Mouse (Mus musculus) lung, adult 2 months (tissue): ENCODE results near the gene Gba. TPM values are rescaled to one million over a fixed set of nuclear protein-coding genes. Genes with fewer than 3 reads are reported as not detected.

Experiments used
- DNase-seq: peaks from one replicate; pipeline ENCODE4 v3.0.0; 2022
- H3K4me1 ChIP-seq: fragments of 200-500 bp; 2 replicates; pipeline ENCODE4 v1.6.1; 2011; ENCODE audit warnings: low read length; ENCODE audit not compliant: control insufficient read depth, insufficient read depth
- H3K4me3 ChIP-seq: fragments of 200-500 bp; replicated peaks from 2 replicates; pipeline ENCODE3; 2011; ENCODE audit warnings: low read depth, mild to moderate bottlenecking, control low read depth, low read length; ENCODE audit errors: extremely low read depth
- CTCF ChIP-seq: fragments of 200-500 bp; IDR thresholded peaks from 2 replicates; pipeline ENCODE4 v1.5.1; 2011; ENCODE audit warnings: mild to moderate bottlenecking, low read length, control low read depth; ENCODE audit not compliant: insufficient read depth
- POLR2A ChIP-seq: fragments of 200-500 bp; IDR thresholded peaks from 2 replicates; pipeline ENCODE4 v1.6.1; 2011; ENCODE audit warnings: low read depth, mild to moderate bottlenecking, control low read depth, low read length, borderline replicate concordance; ENCODE audit errors: extremely low read depth
- WGBS: fragments of 180-500 bp; shearing (Covaris S2); methylation state at CpG from one replicate; pipeline ENCODE4 v1.1.7; 2018; 5-methylcytosine and 5-hydroxymethylcytosine counted together
- polyA plus RNA-seq: library from polyadenylated mRNA; depleted of rRNA; stranded (reverse); fragments of >200 nt; gene quantifications from 2 replicates; pipeline ENCODE4 v1.2.3, GENCODE M21; 2012

Gene Gba
- polyA plus RNA-seq, 1 experiment = 94.2 TPM

DNA sequence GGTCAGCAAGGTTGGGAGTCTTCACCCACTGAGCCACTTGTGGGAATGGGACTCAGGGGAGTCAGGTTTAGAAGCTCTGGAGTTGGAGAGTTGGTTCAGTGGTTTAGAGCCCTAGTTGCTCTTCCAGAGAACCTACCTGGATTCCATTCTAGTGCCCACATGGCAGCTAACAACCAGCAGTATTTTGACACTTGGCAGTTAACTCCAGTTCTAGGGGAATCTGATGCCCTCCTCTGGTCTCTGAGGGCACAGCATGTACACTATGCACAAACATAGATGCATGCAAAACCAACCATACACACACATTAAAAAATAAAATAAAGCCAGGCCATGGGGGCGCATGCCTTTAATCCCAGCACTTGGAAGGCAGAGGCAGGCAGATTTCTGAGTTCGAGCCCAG lies 8.9 kb upstream of the Gba start:
- Histone ChIP-seq H3K4me3 (no peak overlapping the region), H3K4me1 (peaks cover 3% of the 10 kb centered on the region; the same call in 1 of the 2 replicates)
- no peak for DNase-seq
- TF ChIP-seq CTCF = no peak
- TF ChIP-seq POLR2A = no peak
- WGBS = 90% methylated on average over 2 of the region's 2 CpGs

DNA sequence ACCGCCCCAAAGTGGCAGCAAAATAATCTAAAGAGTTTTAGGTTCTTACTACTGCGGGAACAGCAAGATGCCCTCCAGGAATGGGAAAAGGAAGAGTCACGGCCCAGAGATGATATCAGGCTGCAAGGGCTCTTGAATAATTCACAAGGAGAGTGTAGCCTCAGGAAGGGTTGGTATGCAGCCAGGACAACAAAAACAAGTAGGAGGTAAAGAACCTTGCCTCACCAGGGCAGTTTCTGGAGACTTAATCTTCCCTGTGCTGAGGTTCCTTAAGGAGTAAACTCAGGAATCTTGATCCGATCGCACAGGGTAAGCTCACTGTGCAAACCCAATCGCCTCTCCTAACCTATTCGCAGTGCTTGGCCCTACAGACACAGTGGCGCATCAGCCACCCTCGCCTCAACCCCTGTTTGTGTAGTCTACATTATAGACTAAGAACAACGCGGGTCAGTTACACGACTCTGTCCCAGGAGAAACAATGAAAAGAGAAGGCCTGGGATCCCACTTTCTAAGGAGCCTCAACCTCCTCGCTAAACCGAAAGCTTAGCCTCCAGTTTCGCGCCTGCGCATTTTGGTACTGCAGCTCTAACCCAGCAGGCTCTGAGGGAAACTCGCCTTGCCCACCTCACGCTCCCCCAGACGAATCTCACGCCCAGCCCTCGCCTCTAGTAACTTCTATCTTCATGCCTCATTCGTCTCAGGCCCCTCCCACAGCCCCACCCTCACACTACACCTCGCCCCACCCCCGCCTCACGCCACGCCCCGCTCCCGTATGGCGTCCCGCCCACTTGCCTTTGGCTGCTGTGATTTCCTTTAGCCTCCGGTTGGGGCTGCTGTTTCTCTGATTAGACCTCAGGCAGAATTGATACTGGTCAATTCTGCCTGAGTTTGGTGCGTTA lies 6.5 kb upstream of the Gba start:
- TF ChIP-seq POLR2A (peak; percentile 88; the same call in 1 of the 2 replicates), CTCF (peak; percentile 40; the same call in 1 of the 2 replicates)
- H3K4me3 ChIP-seq = peak overlapping the region; percentile 82
- 5% methylated on average over 33 of the region's 33 CpGs for WGBS
- H3K4me1 ChIP-seq = peaks cover 3% of the 10 kb centered on the region; the same call in 1 of the 2 replicates
- DNase-seq = peak; percentile 80

DNA sequence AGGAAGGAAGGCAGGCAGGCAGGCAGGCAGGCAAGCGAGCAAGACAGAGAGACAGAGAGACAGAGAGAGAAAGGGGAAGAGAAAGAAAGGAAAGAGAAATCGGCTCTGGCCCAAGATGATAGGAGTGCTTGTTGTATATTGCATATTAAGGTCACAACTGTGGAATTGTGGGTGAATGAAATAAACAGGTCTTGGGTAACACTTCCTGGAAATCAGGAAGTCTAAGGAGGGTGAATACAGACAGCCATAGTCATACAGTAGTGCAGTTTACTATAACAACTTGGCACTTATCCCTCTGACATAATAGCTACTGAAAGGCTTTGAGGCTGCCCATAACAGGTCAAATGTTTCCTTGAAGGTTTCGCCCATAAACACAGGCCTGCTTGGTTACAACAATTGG lies 2.9 kb upstream of the Gba start:
- Histone ChIP-seq H3K4me1 (peaks cover 6% of the 10 kb centered on the region; the same call in 1 of the 2 replicates), H3K4me3 (no peak overlapping the region)
- TF ChIP-seq POLR2A (no peak), CTCF (no peak)
- 51% methylated on average over 3 of the region's 3 CpGs for WGBS
- no peak for DNase-seq

DNA sequence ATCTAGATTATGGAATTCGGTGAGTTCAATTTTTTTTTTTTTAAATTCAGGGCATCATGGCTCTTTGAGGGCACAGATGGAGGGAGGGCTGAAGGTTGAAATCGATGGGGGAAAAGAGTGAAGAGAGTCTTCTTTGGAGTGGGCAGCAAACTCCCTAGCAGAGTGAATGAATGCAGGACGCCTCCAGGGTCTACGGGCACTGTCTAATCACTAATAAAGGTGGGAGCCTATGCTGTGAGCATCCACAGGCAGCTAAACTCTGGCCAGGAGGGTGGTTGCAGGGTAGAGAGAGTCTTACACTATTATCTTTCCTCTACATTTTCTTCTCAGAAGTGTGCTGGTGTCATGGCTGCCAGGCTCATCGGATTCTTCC lies 400 bp downstream of the Gba start:
- peak overlapping the region; percentile 89 for H3K4me3 ChIP-seq
- WGBS = 34% methylated on average over 5 of the region's 5 CpGs
- DNase-seq = no peak
- H3K4me1 ChIP-seq = peaks cover 4% of the 10 kb centered on the region; the same call in 1 of the 2 replicates
- TF ChIP-seq POLR2A (no peak), CTCF (no peak)

DNA sequence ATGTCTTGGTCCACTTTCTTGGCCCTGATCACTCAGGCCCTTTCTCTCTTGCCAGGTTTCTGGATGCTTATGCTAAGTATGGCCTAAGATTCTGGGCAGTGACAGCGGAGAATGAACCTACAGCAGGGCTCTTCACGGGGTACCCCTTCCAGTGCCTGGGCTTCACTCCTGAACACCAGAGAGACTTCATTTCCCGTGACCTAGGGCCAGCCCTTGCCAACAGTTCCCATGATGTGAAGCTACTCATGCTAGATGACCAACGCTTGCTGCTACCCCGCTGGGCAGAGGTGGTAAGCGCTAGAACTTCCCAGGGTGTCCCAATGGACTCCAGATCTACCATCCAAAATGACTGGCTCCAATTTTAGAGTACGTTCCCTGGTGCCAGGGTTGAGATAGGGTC lies 3.4 kb downstream of the Gba start:
- no peak overlapping the region for H3K4me3 ChIP-seq
- whole genome bisulfite sequencing = 92% methylated on average over 7 of the region's 7 CpGs
- peaks cover 4% of the 10 kb centered on the region; the same call in 1 of the 2 replicates for H3K4me1 ChIP-seq
- DNase-seq = no peak
- TF ChIP-seq CTCF (no peak), POLR2A (no peak)

DNA sequence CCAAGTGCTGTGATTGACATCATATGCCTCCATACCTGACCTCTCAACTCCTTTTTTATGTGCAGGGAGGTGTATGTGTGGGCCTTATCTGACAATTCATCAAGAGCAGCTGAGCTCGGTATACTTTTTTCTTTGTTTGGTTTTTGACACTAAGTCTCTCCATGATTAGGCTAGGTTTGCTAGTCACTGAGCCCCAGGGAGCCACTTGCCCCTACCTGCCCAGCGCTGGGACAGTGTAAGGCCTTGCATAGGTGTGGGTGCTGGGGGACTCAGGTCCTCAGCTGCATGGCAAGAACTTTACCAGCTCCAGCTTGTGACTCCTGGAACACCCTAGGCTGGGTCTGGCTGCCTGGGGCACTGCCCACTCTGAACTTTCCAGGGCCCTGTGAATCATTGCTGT lies 4.0 kb downstream of the Gba start:
- WGBS = 73% methylated on average over 2 of the region's 2 CpGs
- no peak for DNase-seq
- Histone ChIP-seq H3K4me1 (peaks cover 4% of the 10 kb centered on the region; the same call in 1 of the 2 replicates), H3K4me3 (no peak overlapping the region)
- no peak for TF ChIP-seq POLR2A
- no peak for TF ChIP-seq CTCF

DNA sequence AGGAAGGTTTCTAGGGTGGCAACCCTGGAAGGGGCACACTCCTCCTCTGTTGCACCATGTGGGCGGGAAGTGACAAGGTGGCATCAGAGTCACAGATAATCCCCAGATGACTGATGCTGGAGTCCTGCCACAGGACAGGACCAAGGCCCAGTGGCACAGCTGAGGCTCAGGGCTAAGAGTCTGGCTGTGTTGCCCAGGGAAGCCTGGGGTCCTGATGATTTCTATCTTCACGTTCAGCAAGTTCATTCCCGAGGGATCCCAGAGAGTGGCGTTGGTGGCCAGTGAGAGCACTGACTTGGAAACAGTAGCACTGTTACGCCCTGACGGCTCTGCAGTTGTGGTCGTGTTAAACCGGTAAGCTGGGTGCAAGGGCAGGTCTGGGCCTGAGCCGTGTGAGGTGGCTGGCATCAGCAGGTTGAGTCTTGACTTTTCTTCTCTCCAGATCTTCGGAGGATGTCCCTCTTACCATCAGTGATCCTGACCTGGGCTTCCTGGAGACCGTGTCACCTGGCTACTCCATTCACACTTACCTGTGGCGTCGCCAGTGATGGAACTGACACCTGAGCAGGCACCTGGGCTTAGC lies 5.4 kb downstream of the Gba start:
- DNase-seq = no peak
- Histone ChIP-seq H3K4me1 (peaks cover 3% of the 10 kb centered on the region; the same call in 1 of the 2 replicates), H3K4me3 (no peak overlapping the region)
- TF ChIP-seq POLR2A (no peak), CTCF (no peak)
- 89% methylated on average over 13 of the region's 13 CpGs for WGBS

DNA sequence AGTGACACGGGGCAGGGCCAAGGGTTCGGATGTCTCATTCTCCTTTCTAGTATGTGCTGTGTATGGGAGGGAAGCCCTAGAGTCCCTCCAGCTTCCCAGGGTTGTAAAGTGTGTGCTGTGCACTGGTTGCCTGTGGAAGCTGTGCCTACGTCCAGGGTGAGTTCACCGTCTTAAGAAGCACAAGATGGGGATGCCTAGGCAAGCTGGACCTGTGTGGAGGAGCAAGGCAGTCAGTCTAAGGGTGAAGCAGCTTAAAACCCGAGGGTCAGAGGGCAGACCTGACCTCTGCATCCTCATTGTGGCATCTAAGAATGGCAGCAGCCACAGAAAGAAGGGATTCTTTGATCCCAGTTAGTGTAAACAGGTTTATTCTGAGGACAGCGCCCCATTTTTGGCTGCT lies 6.0 kb downstream of the Gba start:
- no peak for TF ChIP-seq CTCF
- no peak for TF ChIP-seq POLR2A
- no peak for DNase-seq
- no peak overlapping the region for H3K4me3 ChIP-seq
- H3K4me1 ChIP-seq = 0 out of 2 replicates have a peak, but pooled peaks cover 3% of the 10 kb centered on the region
- 85% methylated on average over 6 of the region's 6 CpGs for WGBS

DNA sequence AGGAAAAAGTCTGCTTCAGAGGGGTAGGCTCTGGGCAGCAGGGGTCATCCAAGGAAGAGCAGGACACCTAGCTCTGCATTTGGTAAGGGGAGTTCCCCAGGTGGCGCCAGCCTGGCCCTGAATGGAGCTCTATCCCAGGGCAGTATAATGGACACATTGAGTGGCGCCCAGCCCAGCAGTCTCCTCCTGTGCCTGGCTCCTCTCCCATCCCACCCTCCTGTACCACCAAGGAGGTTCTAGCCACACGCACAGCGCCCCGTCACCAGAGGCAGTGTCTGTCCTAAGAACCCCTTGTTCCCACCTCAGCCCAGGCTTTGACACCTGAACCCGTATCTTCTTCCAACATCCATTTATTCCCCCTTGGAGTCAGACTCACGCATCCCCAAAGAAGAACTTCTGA lies 7.0 kb downstream of the Gba start:
- peaks cover 4% of the 10 kb centered on the region; the same call in 1 of the 2 replicates for H3K4me1 ChIP-seq
- TF ChIP-seq POLR2A (no peak), CTCF (no peak)
- no peak for DNase-seq
- WGBS = 91% methylated on average over 7 of the region's 7 CpGs
- no peak overlapping the region for H3K4me3 ChIP-seq
